Mouse (Mus musculus): ENCODE data around the gene Tmem56. TPM values are rescaled to one million over a fixed set of nuclear protein-coding genes. Genes with fewer than 3 reads are reported as not detected.

Gene Tmem56
- total and polyA plus RNA-seq, 3 experiments, result 0.68 to 2.9 (median 0.99) TPM

GRCm38 (mm10) chr3:121206202-121206882, 76.6 kb downstream of the Tmem56 start:
- H3K27me3 ChIP-seq (ENCODE audit: control insufficient read depth, insufficient read depth, low read length), result no peaks in the 10 kb centered on the region
- H3K79me2 ChIP-seq (replicated peaks; ENCODE audit: control insufficient read depth, insufficient read depth, low read length), result no peaks in the 10 kb centered on the region
- no peak overlapping the region for H3K9ac ChIP-seq (ENCODE audit: low read depth, low read length)
- WGBS, result 85% methylated on average over 19 of the region's 19 CpGs
- TF ChIP-seq EP300 (IDR thresholded peaks at IDR 0.05; ENCODE audit: insufficient read depth, low read depth, low read length) (no peak), POLR2A (IDR thresholded peaks at IDR 0.05; ENCODE audit: insufficient read depth, low read depth, low read length) (no peak)
- DNase-seq, result no peak
- H3K4me1 ChIP-seq (ENCODE audit: control insufficient read depth, insufficient read depth, low read length), result no peaks in the 10 kb centered on the region
- no peak overlapping the region for H3K4me3 ChIP-seq
- intact Hi-C loops (cut with DNase I), result no loop called here
- no peaks in the 10 kb centered on the region for H3K36me3 ChIP-seq (ENCODE audit: control insufficient read depth, insufficient read depth, low read length)
- no peak overlapping the region for H3K27ac ChIP-seq

GRCm38 (mm10) chr3:121202638-121203037, 80.3 kb downstream of the Tmem56 start:
- no peak for DNase-seq
- WGBS, result 82% methylated on average over 2 of the region's 2 CpGs

DNA sequence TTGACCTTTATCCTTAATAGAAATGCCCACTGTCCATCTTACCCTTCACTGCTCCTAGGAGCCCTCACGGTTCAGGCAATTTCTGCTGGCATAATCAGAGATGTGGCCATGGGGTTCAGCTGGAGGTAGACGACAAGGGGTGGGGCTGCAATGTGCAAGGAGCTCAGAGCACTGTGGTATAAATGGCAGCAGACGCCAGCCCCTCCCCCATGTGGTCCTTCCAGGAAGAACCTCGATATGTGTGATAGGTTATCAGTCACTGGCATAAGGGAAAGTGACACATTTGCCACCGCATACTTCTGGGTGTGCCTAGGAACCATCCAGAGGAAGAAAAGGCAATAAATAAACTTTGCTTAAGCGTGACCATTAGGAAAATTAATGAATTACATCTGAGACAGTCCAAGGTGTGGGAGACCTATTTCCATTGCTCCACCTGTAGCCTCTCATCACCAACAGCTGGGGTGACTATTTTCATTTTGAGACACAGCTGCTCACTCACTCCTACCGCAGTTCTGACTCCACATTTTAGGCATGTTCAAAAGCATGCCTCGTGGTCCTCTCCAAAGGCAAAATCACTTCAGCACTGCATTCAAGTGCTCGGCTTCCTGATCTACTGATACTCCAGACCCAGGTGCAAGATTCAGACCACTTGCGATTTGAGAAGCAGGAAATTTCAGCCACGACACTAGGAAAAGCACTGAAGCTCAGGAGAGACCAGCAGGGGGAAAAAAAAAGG, 81.7 kb downstream of the Tmem56 start:
- no peaks in the 10 kb centered on the region for H3K27me3 ChIP-seq (ENCODE audit: control insufficient read depth, insufficient read depth, low read length)
- no peak overlapping the region for H3K27ac ChIP-seq
- H3K4me1 ChIP-seq (ENCODE audit: control insufficient read depth, insufficient read depth, low read length), result no peaks in the 10 kb centered on the region
- H3K9ac ChIP-seq (ENCODE audit: low read depth, low read length), result no peak overlapping the region
- intact Hi-C loops (cut with DNase I), result no loop called here
- H3K79me2 ChIP-seq (replicated peaks; ENCODE audit: control insufficient read depth, insufficient read depth, low read length), result no peaks in the 10 kb centered on the region
- DNase-seq, result no peak
- WGBS, result 42% methylated on average over 11 of the region's 11 CpGs
- no peaks in the 10 kb centered on the region for H3K36me3 ChIP-seq (ENCODE audit: control insufficient read depth, insufficient read depth, low read length)
- no peak overlapping the region for H3K4me3 ChIP-seq
- no peak for TF ChIP-seq EP300 (IDR thresholded peaks at IDR 0.05; ENCODE audit: insufficient read depth, low read depth, low read length)
- no peak for TF ChIP-seq CTCF (IDR thresholded peaks at IDR 0.05)
- no peak for TF ChIP-seq POLR2A (IDR thresholded peaks at IDR 0.05; ENCODE audit: insufficient read depth, low read depth, low read length)

More at GRCm38 (mm10) chr3:121202638-121203037, 80.3 kb downstream of the Tmem56 start:
- no peaks in the 10 kb centered on the region for H3K36me3 ChIP-seq (ENCODE audit: control insufficient read depth, insufficient read depth, low read length)
- H3K27ac ChIP-seq, result no peak overlapping the region
- H3K4me3 ChIP-seq, result no peak overlapping the region
- intact Hi-C loops (cut with DNase I), result no loop called here
- H3K9ac ChIP-seq (ENCODE audit: low read depth, low read length), result no peak overlapping the region
- H3K79me2 ChIP-seq (replicated peaks; ENCODE audit: control insufficient read depth, insufficient read depth, low read length), result no peaks in the 10 kb centered on the region
- H3K4me1 ChIP-seq (ENCODE audit: control insufficient read depth, insufficient read depth, low read length), result no peaks in the 10 kb centered on the region
- TF ChIP-seq EP300 (IDR thresholded peaks at IDR 0.05; ENCODE audit: insufficient read depth, low read depth, low read length), result no peak
- H3K27me3 ChIP-seq (ENCODE audit: control insufficient read depth, insufficient read depth, low read length), result no peaks in the 10 kb centered on the region

GRCm38 (mm10) chr3:121189199-121189598, 93.7 kb downstream of the Tmem56 start:
- H3K9ac ChIP-seq (ENCODE audit: low read depth, low read length), result no peak overlapping the region
- H3K4me1 ChIP-seq (ENCODE audit: control insufficient read depth, insufficient read depth, low read length), result no peaks in the 10 kb centered on the region
- no peak for TF ChIP-seq CTCF (IDR thresholded peaks at IDR 0.05)
- TF ChIP-seq POLR2A (IDR thresholded peaks at IDR 0.05; ENCODE audit: insufficient read depth, low read depth, low read length), result no peak
- no peak for TF ChIP-seq EP300 (IDR thresholded peaks at IDR 0.05; ENCODE audit: insufficient read depth, low read depth, low read length)
- 76% methylated on average over 2 of the region's 2 CpGs for WGBS
- H3K27ac ChIP-seq, result no peak overlapping the region
- H3K36me3 ChIP-seq (ENCODE audit: control insufficient read depth, insufficient read depth, low read length), result no peaks in the 10 kb centered on the region
- intact Hi-C loops (cut with DNase I), result no loop called here
- H3K4me3 ChIP-seq, result no peak overlapping the region
- no peaks in the 10 kb centered on the region for H3K79me2 ChIP-seq (replicated peaks; ENCODE audit: control insufficient read depth, insufficient read depth, low read length)
- H3K27me3 ChIP-seq (ENCODE audit: control insufficient read depth, insufficient read depth, low read length), result no peaks in the 10 kb centered on the region
- DNase-seq, result no peak

DNA sequence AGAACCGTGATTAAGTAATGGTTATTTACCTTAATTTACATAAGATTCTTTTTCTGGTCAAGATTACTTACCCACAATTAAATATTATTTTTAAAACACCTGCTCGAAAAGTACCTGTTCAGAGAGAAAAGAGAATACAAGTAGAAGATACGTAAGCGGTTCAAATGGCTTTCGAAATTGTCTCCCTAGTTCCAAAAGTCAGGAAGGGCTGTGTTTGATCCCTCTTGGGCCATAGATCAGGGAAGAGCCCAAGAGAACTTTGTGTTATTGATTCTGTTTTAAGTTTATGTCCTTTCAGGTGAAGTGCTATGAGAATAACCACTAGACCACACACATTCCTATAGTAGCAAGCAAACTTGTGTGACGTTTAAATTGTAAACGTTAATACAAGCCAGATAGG, 95.4 kb downstream of the Tmem56 start:
- H3K9ac ChIP-seq (ENCODE audit: low read depth, low read length), result no peak overlapping the region
- H3K27ac ChIP-seq, result no peak overlapping the region
- H3K4me3 ChIP-seq, result no peak overlapping the region
- no peak for TF ChIP-seq EP300 (IDR thresholded peaks at IDR 0.05; ENCODE audit: insufficient read depth, low read depth, low read length)
- TF ChIP-seq CTCF (IDR thresholded peaks at IDR 0.05), result no peak
- TF ChIP-seq POLR2A (IDR thresholded peaks at IDR 0.05; ENCODE audit: insufficient read depth, low read depth, low read length), result no peak
- no peaks in the 10 kb centered on the region for H3K79me2 ChIP-seq (replicated peaks; ENCODE audit: control insufficient read depth, insufficient read depth, low read length)
- WGBS, result 91% methylated on average over 7 of the region's 7 CpGs
- intact Hi-C loops (cut with DNase I), result no loop called here
- no peaks in the 10 kb centered on the region for H3K36me3 ChIP-seq (ENCODE audit: control insufficient read depth, insufficient read depth, low read length)
- no peaks in the 10 kb centered on the region for H3K4me1 ChIP-seq (ENCODE audit: control insufficient read depth, insufficient read depth, low read length)
- no peaks in the 10 kb centered on the region for H3K27me3 ChIP-seq (ENCODE audit: control insufficient read depth, insufficient read depth, low read length)
- DNase-seq, result no peak

- H3K79me2 ChIP-seq (replicated peaks; ENCODE audit: control insufficient read depth, insufficient read depth, low read length), result no peaks in the 10 kb centered on the region
Observed at GRCm38 (mm10) chr3:121186925-121187324, 96.0 kb downstream of the Tmem56 start.

More at GRCm38 (mm10) chr3:121186925-121187324, 96.0 kb downstream of the Tmem56 start:
- no peak for DNase-seq
- TF ChIP-seq CTCF (IDR thresholded peaks at IDR 0.05), result no peak
- no peak for TF ChIP-seq POLR2A (IDR thresholded peaks at IDR 0.05; ENCODE audit: insufficient read depth, low read depth, low read length)
- no peak for TF ChIP-seq EP300 (IDR thresholded peaks at IDR 0.05; ENCODE audit: insufficient read depth, low read depth, low read length)
- 48% methylated on average over 3 of the region's 3 CpGs for WGBS
- Histone ChIP-seq H3K27me3 (ENCODE audit: control insufficient read depth, insufficient read depth, low read length) (no peaks in the 10 kb centered on the region), H3K27ac (no peak overlapping the region), H3K4me3 (no peak overlapping the region), H3K4me1 (ENCODE audit: control insufficient read depth, insufficient read depth, low read length) (no peaks in the 10 kb centered on the region), H3K36me3 (ENCODE audit: control insufficient read depth, insufficient read depth, low read length) (no peaks in the 10 kb centered on the region), H3K9ac (ENCODE audit: low read depth, low read length) (no peak overlapping the region)
- intact Hi-C loops (cut with DNase I), result no loop called here
